Mouse (Mus musculus) retina, postnatal 7 days (tissue): Measurements from ENCODE around the gene St7.

ENCODE experiments used
- DNase-seq: peaks from one replicate; pipeline ENCODE4 v3.0.0-alpha.2; 2012; ENCODE audit warnings: low read depth, low spot score

The St7 gene

DNA sequence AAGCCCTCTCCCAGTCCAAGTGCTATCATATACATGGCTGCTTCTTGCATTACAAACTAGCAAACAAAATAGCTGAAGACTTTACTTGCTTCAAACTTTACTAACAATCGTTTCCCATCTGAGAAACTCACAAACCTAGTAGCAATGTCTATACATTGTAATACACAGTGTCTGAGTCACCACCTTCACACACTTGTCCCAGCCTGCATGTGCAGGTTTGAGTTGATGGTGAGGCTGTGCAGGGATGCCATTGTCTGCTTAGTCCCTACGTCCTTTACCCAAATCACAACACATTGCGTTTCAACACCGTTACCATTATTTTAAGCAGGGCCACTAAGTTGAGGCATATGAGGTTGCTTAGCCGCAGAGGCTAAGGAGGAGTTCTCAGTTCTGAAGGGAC, 26.7 kb downstream of the St7 start:
- DNase-seq = no peak

DNA sequence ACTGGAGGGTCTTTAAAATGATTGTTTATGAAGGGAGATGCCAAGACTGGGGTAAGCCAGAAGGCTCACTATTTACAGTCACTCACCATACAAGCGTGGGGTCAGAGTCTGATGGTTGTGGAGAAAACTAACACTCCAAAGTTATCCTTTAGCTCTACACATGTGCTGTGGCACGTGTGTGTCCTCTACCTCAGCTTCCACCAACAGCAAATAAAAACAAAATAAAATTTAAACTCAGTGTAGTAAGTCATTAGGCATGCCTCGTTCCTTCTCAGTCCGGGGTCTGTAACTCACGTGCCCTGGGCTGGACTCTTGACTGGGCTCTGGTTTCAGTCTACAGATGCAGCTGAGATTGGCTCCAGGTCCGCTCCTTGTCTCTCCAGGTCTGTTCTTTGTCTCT, 27.3 kb downstream of the St7 start:
- no peak for DNase-seq

GRCm38 (mm10) chr6:17721706-17722105, 29.0 kb downstream of the St7 start:
- peak; percentile 59 for DNase-seq

DNA sequence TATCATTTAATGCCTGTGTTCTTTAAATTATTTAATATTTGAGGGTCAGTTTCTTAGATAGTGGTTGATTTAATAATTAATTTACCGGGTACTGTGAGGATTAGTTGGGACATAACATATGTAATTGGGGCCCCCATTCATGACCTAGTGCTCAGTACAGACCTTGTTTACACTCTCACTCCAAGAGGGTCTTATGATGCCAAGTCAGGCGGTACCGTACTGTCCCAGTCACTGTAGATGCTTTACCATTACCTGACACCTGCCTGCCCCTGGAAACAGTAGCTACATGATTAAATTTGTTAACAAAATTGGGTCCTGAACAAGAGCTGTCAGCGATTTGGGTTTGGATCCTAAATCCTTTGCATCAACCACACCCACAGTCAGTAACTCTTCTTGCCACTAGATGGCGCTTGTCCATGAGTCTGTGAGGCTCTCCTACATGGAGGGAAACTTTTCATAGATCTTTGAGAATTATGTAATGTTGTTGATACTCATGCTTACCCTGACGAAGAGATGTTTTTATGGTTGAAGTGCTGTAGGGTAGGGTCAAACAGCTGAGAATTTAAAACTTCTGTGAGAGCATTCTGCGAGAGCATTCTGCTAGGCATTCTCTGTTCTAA, 33.2 kb downstream of the St7 start:
- peak; percentile 43 for DNase-seq

DNA sequence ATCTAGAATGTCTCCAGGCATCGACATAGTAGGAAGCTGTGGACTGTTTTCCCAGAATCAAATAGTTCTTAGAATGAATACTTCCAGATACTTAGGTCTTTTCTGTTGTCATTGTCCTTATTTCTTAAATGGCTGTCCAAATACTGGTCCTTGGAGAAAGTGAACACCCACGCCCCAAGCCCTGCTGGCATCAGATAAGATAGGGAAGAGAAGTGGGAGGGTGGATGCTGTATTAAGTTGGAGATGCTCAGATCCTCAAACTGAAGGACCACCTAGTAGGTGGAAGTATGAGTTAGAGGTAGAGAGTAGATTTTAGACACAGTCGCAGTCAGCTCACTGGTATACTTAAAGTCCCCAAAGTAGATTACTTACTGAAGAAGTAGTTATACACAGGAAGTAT, 34.5 kb downstream of the St7 start:
- no peak for DNase-seq

DNA sequence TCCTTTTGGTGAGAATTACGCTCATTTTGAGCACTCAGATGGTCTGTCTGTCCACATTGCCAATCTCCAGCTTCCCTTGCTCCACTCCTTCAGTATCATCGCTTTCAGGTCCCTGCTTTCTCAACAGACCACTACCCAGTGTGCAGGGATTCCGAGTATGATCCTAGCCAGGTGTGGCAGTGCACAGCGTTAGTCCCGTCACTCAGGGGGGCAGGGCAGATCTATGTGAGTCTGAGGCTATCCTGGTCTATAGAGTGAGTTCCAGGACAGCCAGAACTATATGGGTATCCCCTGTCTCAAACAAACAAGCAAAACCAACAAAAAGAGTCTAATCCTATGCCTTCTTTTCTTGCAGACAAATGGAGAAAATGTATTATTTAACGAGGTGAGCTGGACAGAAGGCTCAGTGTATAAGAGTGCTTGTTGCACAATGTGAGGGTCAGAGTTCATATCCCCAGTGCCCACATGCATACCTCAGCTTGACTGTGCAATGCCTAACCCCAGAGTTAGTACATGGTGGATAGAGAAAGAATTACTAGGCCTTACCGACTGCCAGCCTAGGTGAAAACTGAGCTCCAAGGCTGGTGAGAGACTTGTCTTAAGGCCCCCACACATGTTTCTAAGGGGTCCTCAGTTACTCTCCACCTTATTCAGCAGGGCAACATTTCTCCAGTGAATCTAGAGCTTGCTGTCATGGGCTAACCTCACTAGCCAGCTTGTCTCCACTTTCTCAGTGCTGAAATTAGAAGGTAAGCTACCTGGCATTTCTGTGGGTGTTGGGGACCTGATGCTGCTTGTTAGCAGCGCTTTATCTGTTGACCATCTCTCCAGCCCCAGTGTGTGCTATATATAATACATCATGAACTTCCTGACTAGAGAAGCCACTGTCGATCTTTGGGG, 35.4 kb downstream of the St7 start:
- DNase-seq = no peak

GRCm38 (mm10) chr6:17730122-17730521, 37.4 kb downstream of the St7 start:
- no peak for DNase-seq

GRCm38 (mm10) chr6:17731694-17732093, 39.0 kb downstream of the St7 start:
- no peak for DNase-seq

GRCm38 (mm10) chr6:17733951-17734411, 41.2 kb downstream of the St7 start:
- DNase-seq = no peak

- no peak for DNase-seq
Measured at GRCm38 (mm10) chr6:17737262-17737948, 44.7 kb downstream of the St7 start.

DNA sequence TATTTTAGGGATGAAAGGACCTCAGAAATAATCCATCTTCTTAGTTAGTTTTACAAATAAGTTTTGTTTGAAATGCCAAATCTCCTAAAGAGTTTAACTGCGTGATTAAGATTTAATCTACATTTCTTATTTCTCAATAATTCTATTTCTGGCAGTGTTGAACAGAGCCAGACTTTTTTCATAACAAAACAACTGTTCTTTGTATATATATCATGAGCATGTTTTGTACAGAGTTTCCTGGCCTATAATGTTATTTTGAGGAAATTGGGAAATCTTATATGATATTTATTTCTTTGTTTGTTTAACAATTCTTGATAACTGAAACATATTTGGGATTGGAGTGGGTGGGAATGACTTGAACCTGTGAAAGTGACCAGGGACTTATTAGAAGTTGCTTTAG, 47.4 kb downstream of the St7 start:
- no peak for DNase-seq

DNA sequence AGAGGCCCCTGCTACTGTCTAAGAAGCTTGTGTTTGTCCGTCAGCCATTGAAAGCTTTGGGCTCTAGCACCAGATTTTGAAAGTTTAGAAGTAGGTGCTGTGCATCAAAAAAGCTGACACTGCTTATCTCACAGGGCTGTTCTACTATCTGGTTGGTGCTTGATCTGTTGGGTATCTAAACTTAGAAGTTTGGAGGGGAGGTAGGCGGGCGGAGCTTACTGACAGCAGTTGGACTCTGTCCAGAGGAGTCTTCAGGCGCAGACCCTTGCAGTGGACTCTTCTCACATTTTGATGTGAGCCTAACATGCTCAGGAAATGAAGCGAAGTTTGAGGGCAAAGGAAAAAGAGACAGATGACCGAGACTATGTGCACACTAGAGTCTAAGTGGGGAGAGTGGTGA, 48.9 kb downstream of the St7 start:
- DNase-seq = no peak

DNA sequence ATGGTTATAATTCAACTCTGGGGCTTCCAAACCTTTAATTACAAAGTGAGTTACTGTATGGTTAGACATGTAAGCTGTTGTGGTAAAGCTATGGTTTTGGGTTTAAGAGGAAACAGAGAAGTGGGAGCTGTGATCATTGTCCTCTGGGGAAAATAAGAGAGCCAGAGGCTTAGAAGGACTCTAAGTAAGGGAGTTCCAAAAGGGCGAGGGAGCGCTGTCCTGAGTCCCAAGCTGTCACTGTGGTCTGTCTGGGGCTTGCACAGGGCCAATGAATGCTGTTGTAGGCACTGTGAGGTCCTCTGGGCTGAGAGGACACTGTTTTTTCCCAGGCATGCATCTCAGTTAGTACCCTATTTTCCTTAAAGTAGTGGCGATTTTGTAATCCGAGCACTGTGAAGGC, 49.5 kb downstream of the St7 start:
- DNase-seq = no peak

DNA sequence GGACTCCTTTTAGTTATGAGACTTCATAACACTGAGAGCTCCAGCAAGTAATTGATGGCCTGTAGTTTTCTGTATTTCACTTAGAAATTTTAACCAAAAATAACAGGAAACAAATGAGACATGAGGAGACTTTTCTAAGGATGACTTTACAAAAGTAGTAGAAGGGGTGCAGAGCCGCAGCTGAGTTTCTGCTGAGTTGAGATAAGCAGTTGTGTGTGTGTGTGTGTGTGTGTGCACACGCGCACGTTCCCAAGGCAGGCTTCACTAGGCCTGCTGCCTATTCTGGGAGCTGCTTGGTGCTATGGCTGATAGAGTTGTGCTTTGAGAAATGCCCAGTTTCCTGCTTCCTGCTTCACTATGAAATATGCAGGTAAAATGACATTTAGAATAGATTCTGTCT, 50.6 kb downstream of the St7 start:
- DNase-seq = no peak

DNA sequence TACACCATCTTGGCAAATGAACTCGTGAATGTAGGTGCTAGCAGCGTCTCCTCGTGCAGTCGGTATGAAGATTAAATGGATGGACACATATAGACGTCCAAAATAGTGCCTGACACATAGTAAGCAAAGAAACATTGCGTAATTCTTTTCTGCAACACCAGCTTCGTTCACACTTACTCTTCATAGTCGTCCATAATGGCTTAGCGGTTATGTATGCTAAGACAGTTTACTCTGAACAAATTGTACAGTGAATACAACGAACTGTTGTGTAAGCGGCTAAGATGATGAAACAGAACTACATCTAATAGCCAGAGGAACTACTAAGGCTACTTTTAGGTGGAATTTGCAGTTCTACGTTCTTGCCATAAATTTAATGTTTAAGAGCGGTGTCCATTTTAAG, 55.0 kb downstream of the St7 start:
- DNase-seq = no peak

DNA sequence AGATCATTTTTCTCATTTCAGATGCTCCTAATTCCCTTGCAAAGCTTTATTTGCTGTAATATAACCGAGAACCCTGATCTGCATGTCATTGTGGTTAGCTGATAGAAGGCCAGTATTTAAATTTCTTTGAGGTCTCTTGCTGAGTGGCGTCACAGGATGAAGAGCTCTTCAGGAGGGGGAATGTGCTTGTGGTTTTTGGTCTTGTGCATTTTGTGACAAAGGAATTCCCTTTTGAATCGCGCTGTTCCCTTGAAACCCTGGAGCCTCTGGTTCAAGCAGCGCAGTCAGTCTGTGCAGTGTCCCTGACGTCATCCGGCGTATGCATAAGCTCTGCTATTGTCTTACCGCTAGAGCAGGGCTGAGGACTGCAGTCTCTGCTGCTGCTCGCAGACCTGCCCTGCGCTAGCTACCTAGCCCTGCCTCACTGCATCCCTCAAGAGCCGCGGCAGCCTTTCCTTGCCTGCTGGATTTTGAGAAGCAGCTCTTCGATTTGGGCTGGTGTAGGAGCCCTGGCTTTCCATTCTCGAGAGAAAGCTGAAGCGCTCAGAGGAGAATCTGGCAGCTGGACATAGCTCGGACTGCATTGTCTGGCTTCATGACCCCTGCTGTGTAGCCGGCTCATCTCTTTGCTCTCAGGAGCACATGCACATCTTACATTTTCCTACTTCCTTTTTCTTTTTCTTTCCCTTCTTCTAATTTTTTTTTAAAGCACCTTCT, 56.3 kb downstream of the St7 start:
- DNase-seq = peak; percentile 61

GRCm38 (mm10) chr6:17749596-17749995, 56.9 kb downstream of the St7 start:
- DNase-seq = no peak

- no peak for DNase-seq
Measured at GRCm38 (mm10) chr6:17750041-17750660, 57.4 kb downstream of the St7 start.

GRCm38 (mm10) chr6:17750957-17751356, 58.2 kb downstream of the St7 start:
- no peak for DNase-seq

DNA sequence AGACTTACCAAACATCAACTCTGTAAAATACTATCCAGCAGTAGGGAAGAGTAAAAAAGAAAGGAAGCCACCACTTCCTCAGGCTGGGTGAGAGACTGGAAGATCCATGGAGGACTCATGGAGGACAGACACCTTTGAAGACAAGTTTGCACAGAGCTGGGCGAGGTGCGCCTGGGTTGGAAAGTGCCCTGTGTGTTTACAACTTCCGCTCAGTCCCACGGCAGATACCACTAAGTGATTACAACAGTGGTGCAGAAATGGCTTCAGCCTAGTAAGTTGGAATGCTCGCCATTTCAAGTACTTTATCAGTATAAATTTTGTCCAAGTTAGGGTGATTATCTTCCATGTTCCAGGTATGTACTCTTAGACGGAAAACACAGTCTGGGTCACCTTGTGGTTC, 63.2 kb downstream of the St7 start:
- DNase-seq = no peak

- no peak for DNase-seq
Measured at GRCm38 (mm10) chr6:17758568-17758967, 65.8 kb downstream of the St7 start.
